Comparison of ENCODE assay signal across 17 mouse cellular contexts in the genomic region with DNA sequence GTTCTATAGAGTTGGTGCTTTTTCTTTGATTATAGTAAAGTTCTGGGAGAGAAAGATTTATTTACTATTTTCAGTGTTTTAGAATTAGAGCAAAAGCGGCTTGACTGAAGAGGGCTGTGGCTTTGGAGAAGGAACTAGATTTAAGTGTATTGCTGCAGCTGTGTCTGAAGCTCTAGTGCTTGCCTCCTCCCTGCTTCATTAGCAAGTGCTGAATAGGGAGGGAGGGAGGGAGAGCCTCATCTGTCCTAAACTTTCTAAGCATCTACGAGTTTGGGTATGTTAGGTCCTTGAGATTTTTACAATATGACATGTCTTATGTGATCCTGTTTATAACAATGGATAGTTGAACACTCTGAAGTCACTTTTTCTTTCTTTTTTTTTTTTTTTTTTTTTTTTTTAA. TPM values are rescaled to one million over a fixed set of nuclear protein-coding genes. Genes with fewer than 3 reads are reported as not detected.
DNase-seq lines count a peak whose midpoint lies in the region; ATAC-seq and TF ChIP-seq lines count a peak whose summit lies in the region.
"Had no signal": no experiment of that assay in that cellular context is flagged by ENCODE, and none has a peak within 500 bp of the region (broad histone marks: within the 10 kb centered on the region; RNA-seq: fewer than 3 reads in every experiment).

No protein-coding gene starts in this region.

- TF ChIP-seq CTCF in midbrain, postnatal 0 days (IDR thresholded peaks at IDR 0.05) = no peak

- 0 out of 2 replicates have a peak overlapping the region, but pooled peaks have one; percentile 17 for H3K4me2 ChIP-seq in limb, embryonic 12.5 days
- H3K4me2 ChIP-seq in hindbrain, embryonic 13.5 days = peak overlapping the region; percentile 90
- H3K4me2 ChIP-seq in midbrain, postnatal 0 days (ENCODE audit: low read depth, low read length, poor library complexity, severe bottlenecking) = peak overlapping the region; percentile 9; the same call in 1 of the 2 replicates
- H3K4me2 ChIP-seq: limb, embryonic 15.5 days had no signal

- H3K36me3 ChIP-seq in limb, embryonic 12.5 days = peaks cover 43% of the 10 kb centered on the region
- H3K36me3 ChIP-seq in limb, embryonic 10.5 days = peaks cover 59% of the 10 kb centered on the region
- peaks cover 57% of the 10 kb centered on the region for H3K36me3 ChIP-seq in embryonic facial prominence, embryonic 10.5 days (replicated peaks)
- peaks cover 15% of the 10 kb centered on the region for H3K36me3 ChIP-seq in hindbrain, embryonic 13.5 days
- no peaks in the 10 kb centered on the region for H3K36me3 ChIP-seq in midbrain, postnatal 0 days (ENCODE audit: insufficient read depth, low read length)

- DNase-seq in limb, embryonic 10.5 days (ENCODE audit: low spot score) = no peak
- DNase-seq in embryonic facial prominence, embryonic 10.5 days (ENCODE audit: low spot score) = no peak
- DNase-seq in midbrain, postnatal 0 days (ENCODE audit: low spot score) = no peak
- DNase-seq in thymus, postnatal 36 days = no peak
- no peak for DNase-seq in layer of hippocampus, postnatal 36 days
- no peak for DNase-seq in kidney, adult 18-20 months
- DNase-seq: adrenal gland, adult 2 months; B cell, adult 2 months; cerebellum, postnatal 36 days; right cerebral cortex, postnatal 25 days had no signal

- H3K9me3 ChIP-seq in limb, embryonic 12.5 days = no peaks in the 10 kb centered on the region
- no peaks in the 10 kb centered on the region for H3K9me3 ChIP-seq in limb, embryonic 10.5 days (replicated peaks)
- H3K9me3 ChIP-seq in embryonic facial prominence, embryonic 10.5 days = no peaks in the 10 kb centered on the region
- H3K9me3 ChIP-seq in hindbrain, embryonic 13.5 days = no peaks in the 10 kb centered on the region
- no peaks in the 10 kb centered on the region for H3K9me3 ChIP-seq in midbrain, postnatal 0 days (ENCODE audit: low read length)
- H3K9me3 ChIP-seq: limb, embryonic 15.5 days had no signal

- peaks cover 14% of the 10 kb centered on the region for H3K4me1 ChIP-seq in limb, embryonic 12.5 days (replicated peaks)
- H3K4me1 ChIP-seq in limb, embryonic 10.5 days = peaks cover 9% of the 10 kb centered on the region
- H3K4me1 ChIP-seq in embryonic facial prominence, embryonic 10.5 days = peaks cover 22% of the 10 kb centered on the region
- peaks cover 52% of the 10 kb centered on the region for H3K4me1 ChIP-seq in hindbrain, embryonic 13.5 days (replicated peaks)
- H3K4me1 ChIP-seq in midbrain, postnatal 0 days (ENCODE audit: insufficient read depth, low read length) = peaks cover 5% of the 10 kb centered on the region; the same call in 1 of the 2 replicates

- 82% methylated on average over 2 of the region's 2 CpGs for WGBS in limb, embryonic 12.5 days
- 89% methylated on average over 2 of the region's 2 CpGs for WGBS in limb, embryonic 10.5 days
- 91% methylated on average over 2 of the region's 2 CpGs for WGBS in embryonic facial prominence, embryonic 10.5 days
- WGBS in hindbrain, embryonic 13.5 days = 88% methylated on average over 2 of the region's 2 CpGs
- 88% methylated on average over 2 of the region's 2 CpGs for WGBS in midbrain, postnatal 0 days

- ATAC-seq in limb, embryonic 12.5 days (ENCODE audit: insufficient number of reproducible peaks, insufficient read depth, low FRiP score, low TSS enrichment, low read depth) = no peak
- no peak for ATAC-seq in hindbrain, embryonic 13.5 days (ENCODE audit: low FRiP score)
- ATAC-seq in midbrain, postnatal 0 days (ENCODE audit: low FRiP score) = no peak
- ATAC-seq: lung, postnatal 0 days had no signal

- no peak overlapping the region for H3K9ac ChIP-seq in limb, embryonic 12.5 days (replicated peaks)
- no peak overlapping the region for H3K9ac ChIP-seq in hindbrain, embryonic 13.5 days
- H3K9ac ChIP-seq in midbrain, postnatal 0 days (replicated peaks; ENCODE audit: low read length, poor library complexity, severe bottlenecking) = no peak overlapping the region
- H3K9ac ChIP-seq: limb, embryonic 15.5 days had no signal

- H3K27me3 ChIP-seq in limb, embryonic 12.5 days = no peaks in the 10 kb centered on the region
- no peaks in the 10 kb centered on the region for H3K27me3 ChIP-seq in limb, embryonic 10.5 days (ENCODE audit: low read depth, poor library complexity, severe bottlenecking)
- no peaks in the 10 kb centered on the region for H3K27me3 ChIP-seq in embryonic facial prominence, embryonic 10.5 days (replicated peaks; ENCODE audit: low read depth, poor library complexity, severe bottlenecking)
- H3K27me3 ChIP-seq in hindbrain, embryonic 13.5 days = no peaks in the 10 kb centered on the region
- H3K27me3 ChIP-seq in midbrain, postnatal 0 days (ENCODE audit: insufficient read depth, low read length) = no peaks in the 10 kb centered on the region
- H3K27me3 ChIP-seq: limb, embryonic 15.5 days had no signal

- H3K27ac ChIP-seq in limb, embryonic 12.5 days = no peak overlapping the region
- H3K27ac ChIP-seq in limb, embryonic 10.5 days = no peak overlapping the region
- no peak overlapping the region for H3K27ac ChIP-seq in embryonic facial prominence, embryonic 10.5 days (replicated peaks)
- H3K27ac ChIP-seq in hindbrain, embryonic 13.5 days = no peak overlapping the region
- H3K27ac ChIP-seq in midbrain, postnatal 0 days (ENCODE audit: low read depth, low read length) = no peak overlapping the region
- H3K27ac ChIP-seq: limb, embryonic 15.5 days had no signal

- no peak overlapping the region for H3K4me3 ChIP-seq in limb, embryonic 12.5 days (replicated peaks)
- no peak overlapping the region for H3K4me3 ChIP-seq in limb, embryonic 10.5 days
- H3K4me3 ChIP-seq in embryonic facial prominence, embryonic 10.5 days = peak overlapping the region; percentile 28; the same call in 1 of the 2 replicates
- peak overlapping the region; percentile 15; the same call in 1 of the 2 replicates for H3K4me3 ChIP-seq in hindbrain, embryonic 13.5 days
- no peak overlapping the region for H3K4me3 ChIP-seq in midbrain, postnatal 0 days (ENCODE audit: low read depth, low read length)
- H3K4me3 ChIP-seq: limb, embryonic 15.5 days had no signal

RNA-seq across cellular contexts. Expression of gene Ilf3, which starts 3.2 kb away (rescaled TPM):
- 312 and 313 TPM in 2 replicates for polyA plus RNA-seq in limb, embryonic 12.5 days (2016; fragmentation: Nextera tagmentation; extraction: Ambion mirVana)
- polyA plus RNA-seq in limb, embryonic 10.5 days (2016; fragmentation: Nextera tagmentation; extraction: Ambion mirVana) = 320 and 362 TPM in 2 replicates
- polyA plus RNA-seq in embryonic facial prominence, embryonic 10.5 days (2016; fragmentation: Nextera tagmentation; extraction: Ambion mirVana) = 341 and 343 TPM in 2 replicates
- polyA plus RNA-seq in hindbrain, embryonic 13.5 days (2015; fragmentation: Nextera tagmentation; extraction: Ambion mirVana) = 253 and 276 TPM in 2 replicates
- total RNA-seq in midbrain, postnatal 0 days (2014; rRNA removed) = 105 and 114 TPM in 2 replicates
- 198 and 201 TPM in 2 replicates for polyA plus RNA-seq in midbrain, postnatal 0 days (2015; fragmentation: Nextera tagmentation; extraction: Ambion mirVana)
- 100 to 1,000 TPM in 1 of 2 experiments, 10 to 100 TPM in 1; 80.8 to 107 TPM for total RNA-seq in layer of hippocampus, postnatal 36 days (2021)

RNA-seq across cellular contexts. Expression of gene Qtrt1, which starts 40.8 kb away (rescaled TPM):
- 46.4 and 48.4 TPM in 2 replicates for polyA plus RNA-seq in limb, embryonic 12.5 days (2016; fragmentation: Nextera tagmentation; extraction: Ambion mirVana)
- polyA plus RNA-seq in limb, embryonic 10.5 days (2016; fragmentation: Nextera tagmentation; extraction: Ambion mirVana) = 66.2 and 79.0 TPM in 2 replicates
- polyA plus RNA-seq in embryonic facial prominence, embryonic 10.5 days (2016; fragmentation: Nextera tagmentation; extraction: Ambion mirVana) = 64.0 and 71.1 TPM in 2 replicates
- polyA plus RNA-seq in hindbrain, embryonic 13.5 days (2015; fragmentation: Nextera tagmentation; extraction: Ambion mirVana) = 50.6 and 54.0 TPM in 2 replicates
- 37.3 and 41.0 TPM in 2 replicates for total RNA-seq in midbrain, postnatal 0 days (2014; rRNA removed)
- 42.0 and 42.7 TPM in 2 replicates for polyA plus RNA-seq in midbrain, postnatal 0 days (2015; fragmentation: Nextera tagmentation; extraction: Ambion mirVana)
- total RNA-seq in layer of hippocampus, postnatal 36 days (2021) = 10 to 100 TPM; 36.6 to 44.2 TPM

RNA-seq across cellular contexts. Expression of gene Slc44a2, which starts 50.4 kb away (rescaled TPM):
- polyA plus RNA-seq in limb, embryonic 12.5 days (2016; fragmentation: Nextera tagmentation; extraction: Ambion mirVana) = 103 and 110 TPM in 2 replicates
- 68.5 and 81.1 TPM in 2 replicates for polyA plus RNA-seq in limb, embryonic 10.5 days (2016; fragmentation: Nextera tagmentation; extraction: Ambion mirVana)
- polyA plus RNA-seq in embryonic facial prominence, embryonic 10.5 days (2016; fragmentation: Nextera tagmentation; extraction: Ambion mirVana) = 86.8 and 92.7 TPM in 2 replicates
- polyA plus RNA-seq in hindbrain, embryonic 13.5 days (2015; fragmentation: Nextera tagmentation; extraction: Ambion mirVana) = 68.1 and 73.8 TPM in 2 replicates
- 58.5 and 70.7 TPM in 2 replicates for total RNA-seq in midbrain, postnatal 0 days (2014; rRNA removed)
- 47.1 and 52.0 TPM in 2 replicates for polyA plus RNA-seq in midbrain, postnatal 0 days (2015; fragmentation: Nextera tagmentation; extraction: Ambion mirVana)
- 10 to 100 TPM; 49.6 to 56.3 TPM for total RNA-seq in layer of hippocampus, postnatal 36 days (2021)

RNA-seq across cellular contexts. Expression of gene Dnm2, which starts 53.8 kb away (rescaled TPM):
- polyA plus RNA-seq in limb, embryonic 12.5 days (2016; fragmentation: Nextera tagmentation; extraction: Ambion mirVana) = 76.6 and 78.4 TPM in 2 replicates
- polyA plus RNA-seq in limb, embryonic 10.5 days (2016; fragmentation: Nextera tagmentation; extraction: Ambion mirVana) = 71.7 and 79.7 TPM in 2 replicates
- polyA plus RNA-seq in embryonic facial prominence, embryonic 10.5 days (2016; fragmentation: Nextera tagmentation; extraction: Ambion mirVana) = 72.9 and 73.7 TPM in 2 replicates
- polyA plus RNA-seq in hindbrain, embryonic 13.5 days (2015; fragmentation: Nextera tagmentation; extraction: Ambion mirVana) = 64.9 and 72.1 TPM in 2 replicates
- 67.8 and 69.2 TPM in 2 replicates for total RNA-seq in midbrain, postnatal 0 days (2014; rRNA removed)
- 52.8 and 59.2 TPM in 2 replicates for polyA plus RNA-seq in midbrain, postnatal 0 days (2015; fragmentation: Nextera tagmentation; extraction: Ambion mirVana)
- 10 to 100 TPM; 58.1 to 70.6 TPM for total RNA-seq in layer of hippocampus, postnatal 36 days (2021)

RNA-seq across cellular contexts. Expression of gene Ap1m2, which starts 58.7 kb away (rescaled TPM):
- 9.0 and 9.5 TPM in 2 replicates for polyA plus RNA-seq in limb, embryonic 12.5 days (2016; fragmentation: Nextera tagmentation; extraction: Ambion mirVana)
- polyA plus RNA-seq in limb, embryonic 10.5 days (2016; fragmentation: Nextera tagmentation; extraction: Ambion mirVana) = 7.8 and 8.6 TPM in 2 replicates
- 16.8 and 18.6 TPM in 2 replicates for polyA plus RNA-seq in embryonic facial prominence, embryonic 10.5 days (2016; fragmentation: Nextera tagmentation; extraction: Ambion mirVana)
- polyA plus RNA-seq in hindbrain, embryonic 13.5 days (2015; fragmentation: Nextera tagmentation; extraction: Ambion mirVana) = 0.62 and 0.71 TPM in 2 replicates
- 3.9 and 4.7 TPM in 2 replicates for total RNA-seq in midbrain, postnatal 0 days (2014; rRNA removed)
- polyA plus RNA-seq in midbrain, postnatal 0 days (2015; fragmentation: Nextera tagmentation; extraction: Ambion mirVana) = 3.1 TPM in 2 replicates
- total RNA-seq in layer of hippocampus, postnatal 36 days (2021) = under 1 TPM; 0.35 to 0.57 TPM
- total RNA-seq: adrenal gland, adult 2 months; heart, adult 8-10 months; hematopoietic stem cell, adult 5-6 weeks; megakaryocyte-erythroid progenitor cell, adult 5-6 weeks had no signal
- polyA plus RNA-seq: adrenal gland, adult 2 months had no signal

Comparison
In these comparisons a context has a peak if more than half of its experiments do, and no peak if none do; other contexts are left out.
1. H3K4me2 ChIP-seq: peak in every context shown above with its lines; median percentile 90 in hindbrain, embryonic 13.5 days; 17 in limb, embryonic 12.5 days; 9 in midbrain, postnatal 0 days.
2. H3K4me3 ChIP-seq: peak in embryonic facial prominence, embryonic 10.5 days (single experiment) and hindbrain, embryonic 13.5 days (single experiment); none in limb, embryonic 12.5 days (single experiment), limb, embryonic 10.5 days (single experiment) and midbrain, postnatal 0 days (single experiment).